Mouse (Mus musculus): Measurements from ENCODE around the gene 4930535I16Rik.
"Not testable (repeated sequence)": the region's sequence is repeated elsewhere in the genome, so short reads cannot be mapped to it uniquely, and the experiment has no call there.

The 4930535I16Rik gene

GRCm38 (mm10) chr4:123917548-123918140 is at the start of gene 4930535I16Rik:
4930535I16Rik (minus strand) TSS chr4:123918022.
- DNase-seq (ENCODE audit: low read depth, low spot score), result no peak

DNA sequence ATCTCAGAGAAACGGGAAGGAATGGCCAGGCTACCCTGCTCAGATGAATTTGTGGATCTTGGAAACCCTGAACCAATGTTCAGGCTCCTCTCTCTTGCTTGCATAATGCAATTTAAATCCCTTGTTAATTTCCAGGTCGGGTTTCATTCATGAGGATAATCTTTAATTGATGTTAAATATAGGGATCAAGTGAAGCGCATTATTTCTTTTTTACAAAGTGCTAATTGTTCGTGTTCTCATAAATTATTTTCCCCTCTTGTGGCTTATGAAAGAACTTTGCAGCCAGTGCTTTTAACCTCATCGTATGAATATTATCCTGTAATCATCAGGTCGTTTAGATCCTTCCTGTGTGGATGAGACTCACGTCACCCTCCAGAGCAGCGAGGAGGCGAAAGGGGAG is 44.9 kb upstream of the 4930535I16Rik start:
- DNase-seq (ENCODE audit: low read depth, low spot score), result no peak

GRCm38 (mm10) chr4:123960955-123961354 is 43.1 kb upstream of the 4930535I16Rik start:
- DNase-seq (ENCODE audit: low read depth, low spot score), result no peak

DNA sequence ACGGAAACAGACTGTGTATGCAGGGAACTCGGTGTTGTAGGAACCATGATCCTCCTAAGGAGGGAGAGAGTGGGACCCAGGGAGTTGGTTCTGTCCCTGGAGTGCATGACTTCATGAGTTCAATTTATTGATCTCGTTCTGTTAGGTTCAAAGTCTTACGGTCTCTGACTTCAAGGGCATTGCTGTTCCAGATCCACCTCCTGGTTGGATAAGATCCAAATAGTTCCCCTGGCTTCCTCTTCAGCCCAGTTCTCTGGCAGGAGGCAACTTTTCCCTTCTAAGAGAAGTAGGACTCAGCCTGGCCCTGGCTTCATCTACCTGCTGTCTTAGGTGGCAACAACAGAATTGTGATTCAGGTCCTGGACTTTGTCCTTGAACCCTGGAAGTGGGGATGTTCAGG is 40.1 kb upstream of the 4930535I16Rik start:
- no peak for DNase-seq (ENCODE audit: low read depth, low spot score)

DNA sequence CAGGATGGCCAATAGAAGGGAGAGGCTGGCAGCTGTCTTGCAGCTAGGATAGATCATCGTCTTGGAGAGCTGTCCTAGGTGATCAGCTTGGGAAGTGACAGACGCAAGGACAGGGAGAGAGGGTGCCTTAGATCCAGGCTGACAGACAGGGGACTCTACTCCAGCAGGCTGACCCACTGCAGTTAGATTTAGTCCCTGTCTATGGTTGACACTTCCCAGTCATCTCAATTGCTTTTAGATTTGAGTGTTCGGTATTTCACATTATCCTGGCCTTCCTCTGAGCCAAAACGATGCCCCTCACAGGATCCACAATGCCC is 39.6 kb upstream of the 4930535I16Rik start:
- DNase-seq (ENCODE audit: low read depth, low spot score), result no peak

- no peak for DNase-seq (ENCODE audit: low read depth, low spot score)
Measured at GRCm38 (mm10) chr4:123956703-123957491, 39.1 kb upstream of the 4930535I16Rik start.

- no peak for DNase-seq (ENCODE audit: low read depth, low spot score)
Measured at GRCm38 (mm10) chr4:123952059-123952458, 34.2 kb upstream of the 4930535I16Rik start.

DNA sequence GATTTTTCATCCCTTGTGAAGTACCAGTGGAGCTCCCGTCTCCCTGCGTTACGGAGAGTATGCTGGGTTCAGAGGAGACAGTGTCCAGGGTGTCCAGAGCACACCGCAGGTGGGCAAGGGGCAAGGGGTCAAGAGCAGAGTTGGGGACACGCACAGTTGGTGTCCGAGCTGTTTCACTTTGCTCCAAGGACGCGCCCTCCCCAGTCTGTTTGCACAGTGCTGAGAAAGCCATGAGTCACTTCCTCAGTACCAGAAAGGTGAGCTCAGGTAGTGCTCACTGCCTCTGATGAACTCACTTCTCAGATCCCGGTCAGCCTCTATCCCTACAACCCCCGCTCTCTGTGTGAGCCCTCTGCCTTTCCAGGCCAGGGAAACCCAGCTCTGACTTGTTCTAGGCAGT is 31.8 kb upstream of the 4930535I16Rik start:
- DNase-seq (ENCODE audit: low read depth, low spot score), result no peak

GRCm38 (mm10) chr4:123948901-123949300 is 31.1 kb upstream of the 4930535I16Rik start:
- DNase-seq (ENCODE audit: low read depth, low spot score), result no peak

DNA sequence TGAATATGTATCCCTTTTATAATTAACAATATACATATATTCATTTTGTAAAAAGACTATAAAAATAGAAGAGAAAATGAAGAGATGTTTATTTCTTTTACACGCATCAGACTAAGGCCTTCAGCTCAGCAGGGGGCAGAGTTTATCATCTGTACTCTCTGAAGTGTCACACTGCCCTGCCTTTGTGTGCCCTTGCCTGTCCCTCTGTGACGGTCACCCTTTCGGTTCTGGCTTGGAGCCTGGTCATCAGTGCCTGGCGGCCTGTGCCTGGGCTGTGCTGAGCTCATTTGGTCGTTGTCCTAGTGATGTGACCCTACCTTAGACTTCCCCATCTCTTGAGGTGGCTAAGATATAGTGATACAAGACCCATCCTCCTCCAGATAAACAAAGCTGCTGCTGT is 29.3 kb upstream of the 4930535I16Rik start:
- DNase-seq (ENCODE audit: low read depth, low spot score), result no peak

DNA sequence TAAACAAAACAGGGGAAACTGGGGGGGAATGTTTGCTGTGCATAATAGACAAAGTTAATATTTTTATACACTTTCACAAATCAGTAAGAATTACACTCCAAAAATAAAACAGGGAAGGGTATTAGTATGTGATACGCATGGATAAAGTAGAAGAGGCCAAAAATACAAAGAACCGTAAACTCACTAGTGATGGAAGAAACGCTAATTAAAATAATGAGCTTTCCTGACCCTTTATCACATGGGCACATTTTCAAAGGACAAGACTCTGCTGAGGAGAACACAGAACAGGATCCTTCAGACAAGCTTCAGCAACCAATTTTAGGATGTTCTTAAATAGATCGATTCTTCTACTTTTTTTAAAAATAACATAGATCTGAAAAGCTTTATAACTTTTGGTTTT is 28.9 kb upstream of the 4930535I16Rik start:
- no peak for DNase-seq (ENCODE audit: low read depth, low spot score)

GRCm38 (mm10) chr4:123940878-123941277 is 23.1 kb upstream of the 4930535I16Rik start:
- not testable (repeated sequence) for DNase-seq (ENCODE audit: low read depth, low spot score)

GRCm38 (mm10) chr4:123939838-123940237 is 22.0 kb upstream of the 4930535I16Rik start:
- DNase-seq (ENCODE audit: low read depth, low spot score), result peak; percentile 65

DNA sequence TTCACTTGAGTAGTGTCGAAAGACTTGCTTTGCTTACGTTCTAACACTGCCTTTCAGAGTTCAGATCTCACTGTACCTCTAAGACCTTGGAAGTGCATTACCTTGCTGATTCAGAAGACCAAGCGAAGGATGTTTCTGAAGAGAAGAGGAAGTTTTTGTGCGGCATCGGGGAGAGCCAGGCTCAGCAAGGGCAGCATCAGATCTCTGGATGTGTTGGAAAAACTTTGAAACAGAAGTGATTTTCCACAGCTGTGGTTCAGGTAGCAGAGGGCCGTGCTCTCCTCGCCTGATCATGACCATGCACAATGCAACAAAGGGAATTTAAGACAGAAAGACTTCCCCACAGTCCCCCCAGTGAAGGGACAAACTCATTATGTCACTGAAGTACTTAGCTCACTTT is 18.2 kb upstream of the 4930535I16Rik start:
- no peak for DNase-seq (ENCODE audit: low read depth, low spot score)

GRCm38 (mm10) chr4:123934306-123934705 is 16.5 kb upstream of the 4930535I16Rik start:
- DNase-seq (ENCODE audit: low read depth, low spot score), result no peak

DNA sequence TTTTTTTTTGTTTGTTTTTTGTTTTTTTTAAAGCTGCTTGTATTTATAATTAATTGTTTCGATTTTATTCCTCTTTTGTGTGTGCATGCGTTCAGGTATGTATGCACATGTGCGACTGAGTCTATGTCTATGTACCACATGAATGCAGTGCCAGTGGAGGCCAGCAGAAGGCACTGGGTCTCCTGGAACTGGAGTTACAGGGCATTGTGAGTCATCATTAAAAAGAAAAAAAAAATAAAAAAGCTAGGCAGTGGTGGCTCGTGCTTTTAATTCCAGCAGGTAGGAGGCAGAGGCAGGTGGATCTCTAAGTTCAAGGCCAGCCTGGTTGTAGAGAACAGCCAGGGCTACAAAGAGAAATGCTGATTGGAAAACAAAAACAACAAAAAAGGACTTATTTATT is 12.2 kb upstream of the 4930535I16Rik start:
- no peak for DNase-seq (ENCODE audit: low read depth, low spot score)

- no peak for DNase-seq (ENCODE audit: low read depth, low spot score)
Measured at GRCm38 (mm10) chr4:123927961-123928360, 10.1 kb upstream of the 4930535I16Rik start.

DNA sequence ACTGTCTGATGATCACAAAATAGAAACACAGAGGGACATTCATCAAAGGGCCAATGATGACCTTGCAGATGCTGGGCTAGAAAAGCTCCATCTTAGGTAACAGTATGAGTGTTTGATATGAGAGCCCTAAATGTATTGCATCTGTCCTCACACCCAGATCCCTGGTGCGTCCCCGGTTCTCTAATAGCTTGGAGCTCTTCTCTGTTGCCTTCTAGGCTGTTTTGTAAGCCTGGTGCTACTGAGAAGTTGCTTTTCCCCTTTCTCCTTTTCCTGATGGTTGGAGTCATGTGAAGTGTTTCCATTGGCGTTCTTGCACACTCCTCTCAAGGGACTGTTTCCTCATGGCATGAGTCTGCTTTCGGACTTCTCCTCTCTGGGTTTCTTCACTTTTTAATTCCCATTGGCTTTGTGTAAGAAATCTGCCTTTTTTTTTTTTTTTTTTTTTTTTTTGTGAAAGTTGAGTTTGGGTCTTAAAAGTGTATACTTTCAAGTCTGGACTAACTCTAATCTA is 3.3 kb upstream of the 4930535I16Rik start:
- DNase-seq (ENCODE audit: low read depth, low spot score), result no peak

DNA sequence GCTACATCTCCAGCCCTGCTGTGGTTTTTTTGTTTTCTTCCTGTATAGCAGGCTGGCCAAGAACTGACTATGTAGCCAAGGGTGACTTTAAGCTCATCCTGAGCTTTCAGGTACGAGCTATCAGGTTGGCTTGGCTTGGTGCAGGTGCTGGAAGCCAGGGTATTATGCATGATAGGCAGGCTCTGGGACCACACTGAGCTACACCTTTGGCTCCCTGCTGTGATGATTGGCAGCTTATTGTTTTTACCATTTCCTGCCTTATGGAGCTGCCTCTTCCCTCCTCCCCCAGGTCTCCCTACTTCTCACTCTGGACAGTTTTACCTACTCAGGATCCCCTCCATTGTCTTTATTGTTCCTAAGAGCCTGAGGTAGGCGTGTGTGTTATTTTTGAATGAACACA is 1.0 kb upstream of the 4930535I16Rik start:
- no peak for DNase-seq (ENCODE audit: low read depth, low spot score)

GRCm38 (mm10) chr4:123916748-123917547 is 874 bp downstream of the 4930535I16Rik start, which contains the start of gene Rragc:
Rragc (plus strand) TSS chr4:123917446.
- DNase-seq (ENCODE audit: low read depth, low spot score), result peak; percentile 95

DNA sequence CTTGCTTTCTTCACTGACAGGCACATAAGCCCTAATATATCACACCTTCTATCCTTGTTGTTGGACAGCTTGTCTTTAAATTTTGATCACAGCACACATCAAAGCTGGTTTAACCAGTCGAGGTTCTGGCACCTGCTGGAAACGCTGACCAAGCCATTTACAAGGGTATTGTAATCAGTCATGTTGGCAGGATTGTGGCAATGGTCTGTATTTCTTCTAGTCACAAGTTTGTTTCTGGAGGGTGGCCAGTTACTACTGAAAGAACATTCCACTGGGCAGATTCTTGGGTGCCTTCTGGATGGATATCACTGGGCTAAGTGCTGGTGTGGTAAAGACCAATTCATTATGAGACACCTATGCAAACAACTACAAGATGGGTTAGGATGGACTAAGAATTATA is 5.4 kb downstream of the 4930535I16Rik start:
- no peak for DNase-seq (ENCODE audit: low read depth, low spot score)

- no peak for DNase-seq (ENCODE audit: low read depth, low spot score)
Measured at GRCm38 (mm10) chr4:123911503-123911902, 6.3 kb downstream of the 4930535I16Rik start.

Data from telencephalon, adult 2 months (tissue).